Mouse (Mus musculus): Measurements from ENCODE around the gene Zfp568.

DNA sequence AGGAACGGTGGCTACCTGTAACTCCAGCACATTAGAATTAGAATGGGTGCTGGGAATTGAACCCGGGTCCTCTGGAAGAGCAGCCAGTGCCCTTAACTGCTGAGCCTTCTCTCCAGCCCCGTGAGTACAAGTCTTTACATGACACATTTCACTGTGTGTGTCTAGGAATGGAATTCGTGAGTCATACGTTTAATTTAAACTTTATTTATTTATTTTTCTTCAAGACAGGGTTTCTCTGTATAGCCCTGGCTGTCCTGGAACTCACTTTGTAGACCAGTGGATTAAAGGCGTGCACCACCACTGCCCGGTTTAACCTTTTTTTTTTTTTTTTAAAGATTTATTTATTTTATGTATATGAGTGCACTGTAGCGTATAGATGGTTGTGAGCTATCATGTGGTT is 11.4 kb downstream of the Zfp568 start:
- TF ChIP-seq ELF1 (IDR thresholded peaks at IDR 0.05; ENCODE audit: low read depth, low read length) (no peak), CTCF (conservative IDR thresholded peaks at IDR 0.05 in 1 of 2, IDR thresholded peaks at IDR 0.05 in 1 of 2; ENCODE audit: low read depth in 2 of 2, low read length in 2 of 2) (no peak), TCF12 (IDR thresholded peaks at IDR 0.05; ENCODE audit: low read depth, low read length) (no peak), NRF1 (IDR thresholded peaks at IDR 0.05; ENCODE audit: low read depth, low read length) (no peak), POLR2A (IDR thresholded peaks at IDR 0.05; ENCODE audit: low read depth, low read length) (no peak), MEF2A (IDR thresholded peaks at IDR 0.05; ENCODE audit: borderline replicate concordance, low read depth, low read length) (no peak), RAD21 (IDR thresholded peaks at IDR 0.05; ENCODE audit: low read depth, low read length) (no peak), MAZ (IDR thresholded peaks at IDR 0.05; ENCODE audit: low read depth, low read length) (no peak), USF1 (IDR thresholded peaks at IDR 0.05; ENCODE audit: low read depth, low read length) (no peak)

Measured in CH12.LX (cell line).